Mouse (Mus musculus): ENCODE data around the gene Rapgefl1.
"Not testable (repeated sequence)": the region's sequence is repeated elsewhere in the genome, so short reads cannot be mapped to it uniquely, and the experiment has no call there.

Gene Rapgefl1

GRCm38 (mm10) chr11:98810686-98811085, 25.9 kb upstream of the Rapgefl1 start:
- no peak for DNase-seq (ENCODE audit: low spot score in 2 of 2)

- DNase-seq (ENCODE audit: low spot score in 2 of 2): no peak
Measured at GRCm38 (mm10) chr11:98816706-98817239, 19.8 kb upstream of the Rapgefl1 start.

GRCm38 (mm10) chr11:98820968-98821367, 15.6 kb upstream of the Rapgefl1 start:
- no peak for DNase-seq (ENCODE audit: low spot score in 2 of 2)

- DNase-seq (ENCODE audit: low spot score in 2 of 2): not testable (repeated sequence)
Measured at GRCm38 (mm10) chr11:98826071-98826470, 10.5 kb upstream of the Rapgefl1 start.

GRCm38 (mm10) chr11:98827877-98828276, 8.7 kb upstream of the Rapgefl1 start:
- no peak for DNase-seq (ENCODE audit: low spot score in 2 of 2)

- no peak for DNase-seq (ENCODE audit: low spot score in 2 of 2)
Measured at GRCm38 (mm10) chr11:98829091-98829775, 7.4 kb upstream of the Rapgefl1 start.

GRCm38 (mm10) chr11:98829875-98830274, 6.7 kb upstream of the Rapgefl1 start:
- DNase-seq (ENCODE audit: low spot score in 2 of 2): no peak

GRCm38 (mm10) chr11:98835296-98835695, 1.3 kb upstream of the Rapgefl1 start:
- no peak for DNase-seq (ENCODE audit: low spot score in 2 of 2)

GRCm38 (mm10) chr11:98835725-98836124, 860 bp upstream of the Rapgefl1 start:
- DNase-seq (ENCODE audit: low spot score in 2 of 2): no peak

- no peak for DNase-seq (ENCODE audit: low spot score in 2 of 2)
Measured at GRCm38 (mm10) chr11:98836128-98836527, 457 bp upstream of the Rapgefl1 start.

GRCm38 (mm10) chr11:98837231-98837704, 683 bp downstream of the Rapgefl1 start:
- no peak for DNase-seq (ENCODE audit: low spot score in 2 of 2)

GRCm38 (mm10) chr11:98837917-98838316, 1.3 kb downstream of the Rapgefl1 start:
- no peak for DNase-seq (ENCODE audit: low spot score in 2 of 2)

GRCm38 (mm10) chr11:98838512-98838911, 1.9 kb downstream of the Rapgefl1 start:
- DNase-seq (ENCODE audit: low spot score in 2 of 2): peak; percentile 69 to 81

- DNase-seq (ENCODE audit: low spot score in 2 of 2): no peak
Measured at GRCm38 (mm10) chr11:98839402-98839801, 2.8 kb downstream of the Rapgefl1 start.

GRCm38 (mm10) chr11:98839897-98840296, 3.3 kb downstream of the Rapgefl1 start:
- DNase-seq (ENCODE audit: low spot score in 2 of 2): no peak

GRCm38 (mm10) chr11:98846016-98846415, 9.4 kb downstream of the Rapgefl1 start:
- no peak for DNase-seq (ENCODE audit: low spot score in 2 of 2)

GRCm38 (mm10) chr11:98846865-98847604, 10.4 kb downstream of the Rapgefl1 start:
- DNase-seq (ENCODE audit: low spot score in 2 of 2): no peak

- DNase-seq (ENCODE audit: low spot score in 2 of 2): no peak
Measured at GRCm38 (mm10) chr11:98849196-98849894, 12.8 kb downstream of the Rapgefl1 start.

- DNase-seq (ENCODE audit: low spot score in 2 of 2): no peak
Measured at GRCm38 (mm10) chr11:98850100-98851093, 13.8 kb downstream of the Rapgefl1 start.

- DNase-seq (ENCODE audit: low spot score in 2 of 2): no peak
Measured at GRCm38 (mm10) chr11:98854116-98854515, 17.5 kb downstream of the Rapgefl1 start.

GRCm38 (mm10) chr11:98854659-98855058, 18.1 kb downstream of the Rapgefl1 start:
- DNase-seq (ENCODE audit: low spot score in 2 of 2): no peak

All from right cerebral cortex, postnatal 36 days (tissue).